Mouse (Mus musculus): ENCODE measurements around the gene Adh7. TPM values are rescaled to one million over a fixed set of nuclear protein-coding genes. Genes with fewer than 3 reads are reported as not detected.

The Adh7 gene
- total and polyA plus RNA-seq, 2 experiments from 2014 or later = 0.37 to 0.70 TPM

DNA sequence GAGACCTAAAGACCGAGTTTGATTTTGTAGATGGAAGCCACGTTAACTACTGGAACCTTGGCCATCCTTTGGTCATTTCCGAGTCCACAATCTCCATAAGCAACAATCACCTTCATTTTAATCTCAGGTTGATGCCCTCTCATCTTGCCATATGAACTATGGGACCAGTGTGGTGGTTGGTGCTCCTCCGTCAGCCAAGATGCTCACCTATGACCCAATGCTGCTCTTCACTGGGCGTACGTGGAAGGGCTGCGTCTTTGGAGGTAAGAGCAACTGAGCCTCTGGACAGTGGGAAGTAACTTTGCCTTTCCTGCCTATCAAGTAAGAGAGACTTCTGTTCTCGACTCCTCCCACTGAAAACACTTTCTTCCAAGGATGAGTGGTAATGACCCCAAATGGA, 10.2 kb downstream of the Adh7 start:
- no peak overlapping the region for H3K4me3 ChIP-seq (ENCODE audit: low read length)
- no peak for TF ChIP-seq CTCF (IDR thresholded peaks at IDR 0.05; ENCODE audit: low read depth)
- H3K9me3 ChIP-seq (ENCODE audit: low read length) = no peaks in the 10 kb centered on the region
- H3K4me2 ChIP-seq (ENCODE audit: low read depth, low read length) = no peak overlapping the region
- WGBS = 95% methylated on average over 8 of the region's 8 CpGs
- DNase-seq (ENCODE audit: low spot score) (no peak), ATAC-seq (no peak)
- H3K4me1 ChIP-seq (ENCODE audit: insufficient read depth, low read length) = no peaks in the 10 kb centered on the region
- H3K27me3 ChIP-seq (ENCODE audit: insufficient read depth, low read length) = no peaks in the 10 kb centered on the region
- H3K36me3 ChIP-seq (ENCODE audit: insufficient read depth, low read length) = no peaks in the 10 kb centered on the region
- no peak overlapping the region for H3K9ac ChIP-seq (replicated peaks; ENCODE audit: low read length)
- no peak overlapping the region for H3K27ac ChIP-seq

DNA sequence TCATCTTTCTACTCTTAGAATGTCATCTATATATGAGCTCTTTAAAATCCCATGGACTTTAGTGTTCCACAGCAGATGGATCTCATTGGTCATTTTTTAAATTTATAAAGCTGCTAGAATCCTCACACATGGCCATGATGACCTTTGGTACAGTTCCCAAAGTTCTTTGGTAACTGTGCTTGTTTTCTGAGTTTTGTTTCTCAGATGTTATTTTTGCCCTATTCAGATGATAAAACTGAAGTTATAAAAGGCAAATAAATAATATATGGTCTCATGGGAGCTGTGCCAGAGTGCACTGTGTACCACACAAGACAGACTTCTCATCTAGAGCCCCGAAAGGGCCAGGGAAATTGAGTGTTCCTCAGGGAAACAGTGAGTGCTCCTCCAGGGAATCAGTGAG, 11.9 kb downstream of the Adh7 start:
- Histone ChIP-seq H3K36me3 (ENCODE audit: insufficient read depth, low read length) (no peaks in the 10 kb centered on the region), H3K4me2 (ENCODE audit: low read depth, low read length) (no peak overlapping the region), H3K27ac (no peak overlapping the region), H3K9me3 (ENCODE audit: low read length) (no peaks in the 10 kb centered on the region), H3K27me3 (ENCODE audit: insufficient read depth, low read length) (no peaks in the 10 kb centered on the region), H3K9ac (replicated peaks; ENCODE audit: low read length) (no peak overlapping the region), H3K4me3 (ENCODE audit: low read length) (no peak overlapping the region), H3K4me1 (ENCODE audit: insufficient read depth, low read length) (no peaks in the 10 kb centered on the region)
- DNase-seq (ENCODE audit: low spot score) (no peak), ATAC-seq (no peak)
- WGBS = 89% methylated on average over 1 of the region's 1 CpGs
- no peak for TF ChIP-seq CTCF (IDR thresholded peaks at IDR 0.05; ENCODE audit: low read depth)

DNA sequence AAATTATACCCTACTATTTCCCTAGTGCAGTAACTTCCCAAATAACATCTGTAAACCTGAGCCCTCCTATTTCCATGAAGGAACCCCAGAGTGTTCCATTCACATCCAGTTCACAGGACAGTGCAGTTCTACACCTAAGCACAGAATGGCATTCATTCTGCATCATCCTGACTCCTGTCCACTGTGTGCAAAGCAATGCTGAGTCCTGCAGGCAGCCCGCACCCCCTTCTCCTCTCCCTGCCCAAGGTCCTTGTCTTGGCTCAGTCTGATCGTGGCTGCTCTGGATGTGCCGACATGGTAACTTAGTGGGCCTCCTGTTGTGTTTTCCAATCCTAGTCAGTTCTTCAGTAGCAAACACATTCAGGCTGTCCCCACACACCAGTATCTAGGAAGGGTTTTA, 12.7 kb downstream of the Adh7 start:
- Histone ChIP-seq H3K4me2 (ENCODE audit: low read depth, low read length) (no peak overlapping the region), H3K27ac (no peak overlapping the region), H3K9ac (replicated peaks; ENCODE audit: low read length) (no peak overlapping the region), H3K36me3 (ENCODE audit: insufficient read depth, low read length) (no peaks in the 10 kb centered on the region), H3K9me3 (ENCODE audit: low read length) (no peaks in the 10 kb centered on the region), H3K4me3 (ENCODE audit: low read length) (no peak overlapping the region), H3K4me1 (ENCODE audit: insufficient read depth, low read length) (no peaks in the 10 kb centered on the region), H3K27me3 (ENCODE audit: insufficient read depth, low read length) (no peaks in the 10 kb centered on the region)
- ATAC-seq (no peak), DNase-seq (ENCODE audit: low spot score) (no peak)
- TF ChIP-seq CTCF (IDR thresholded peaks at IDR 0.05; ENCODE audit: low read depth) = no peak
- WGBS = 56% methylated on average over 3 of the region's 3 CpGs

DNA sequence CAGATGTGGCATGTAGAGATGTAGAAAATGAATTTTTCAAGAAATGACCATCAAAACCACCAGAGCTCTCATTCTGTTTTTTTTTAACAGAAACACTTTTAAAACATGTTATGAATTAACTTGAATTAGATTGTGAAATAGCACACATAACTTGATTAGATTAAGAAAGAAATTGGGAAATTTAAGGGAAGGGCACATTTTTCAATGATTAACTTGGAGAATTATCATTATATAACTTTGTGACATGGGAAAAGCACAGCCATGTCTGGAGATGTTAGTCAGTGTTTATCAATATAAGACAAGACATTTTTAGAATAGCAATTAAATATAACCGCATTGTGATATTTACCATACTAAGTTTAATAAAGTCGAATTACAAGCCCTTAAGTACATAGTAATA, 14.0 kb downstream of the Adh7 start:
- Histone ChIP-seq H3K27ac (no peak overlapping the region), H3K4me3 (ENCODE audit: low read length) (no peak overlapping the region), H3K9me3 (ENCODE audit: low read length) (no peaks in the 10 kb centered on the region), H3K9ac (replicated peaks; ENCODE audit: low read length) (no peak overlapping the region), H3K4me1 (ENCODE audit: insufficient read depth, low read length) (no peaks in the 10 kb centered on the region), H3K36me3 (ENCODE audit: insufficient read depth, low read length) (no peaks in the 10 kb centered on the region), H3K4me2 (ENCODE audit: low read depth, low read length) (no peak overlapping the region), H3K27me3 (ENCODE audit: insufficient read depth, low read length) (no peaks in the 10 kb centered on the region)
- no peak for ATAC-seq
- DNase-seq (ENCODE audit: low spot score) = no peak
- TF ChIP-seq CTCF (IDR thresholded peaks at IDR 0.05; ENCODE audit: low read depth) = no peak
- WGBS = 89% methylated on average over 2 of the region's 2 CpGs

DNA sequence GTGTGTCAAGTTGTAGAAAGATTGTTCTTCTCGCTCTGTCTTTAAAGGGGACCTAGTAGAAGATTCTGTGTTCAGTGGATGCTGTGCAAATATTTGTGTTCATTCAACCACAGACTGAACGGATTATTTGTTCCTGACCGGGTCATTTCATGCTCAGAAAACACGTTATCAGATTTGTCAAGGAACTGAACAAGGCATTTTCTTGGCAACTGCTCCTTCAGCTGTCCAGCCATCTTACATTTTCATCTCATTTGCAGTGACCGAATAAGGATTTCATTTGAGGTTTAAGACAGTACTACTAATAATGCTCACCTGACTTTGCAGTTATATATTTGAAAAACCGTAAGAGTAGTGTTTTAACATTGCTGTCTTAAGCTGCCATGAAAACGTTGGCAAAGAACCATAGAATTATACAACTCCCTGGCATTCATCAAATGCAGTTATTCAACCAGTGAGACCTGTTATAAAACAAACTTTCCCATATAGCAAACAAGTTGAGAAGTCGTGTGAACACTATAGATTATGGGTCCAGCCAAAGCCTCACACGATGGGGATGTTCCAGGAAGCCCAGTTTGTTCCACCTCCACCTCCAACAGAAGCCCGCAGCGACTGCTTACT, 19.1 kb downstream of the Adh7 start:
- WGBS = 65% methylated on average over 11 of the region's 11 CpGs
- Histone ChIP-seq H3K36me3 (ENCODE audit: insufficient read depth, low read length) (no peaks in the 10 kb centered on the region), H3K27ac (no peak overlapping the region), H3K4me3 (ENCODE audit: low read length) (no peak overlapping the region), H3K4me2 (ENCODE audit: low read depth, low read length) (no peak overlapping the region), H3K9me3 (ENCODE audit: low read length) (no peaks in the 10 kb centered on the region), H3K4me1 (ENCODE audit: insufficient read depth, low read length) (no peaks in the 10 kb centered on the region), H3K9ac (replicated peaks; ENCODE audit: low read length) (no peak overlapping the region), H3K27me3 (ENCODE audit: insufficient read depth, low read length) (no peaks in the 10 kb centered on the region)
- peak; percentile 22 for DNase-seq (ENCODE audit: low spot score)
- TF ChIP-seq CTCF (IDR thresholded peaks at IDR 0.05; ENCODE audit: low read depth) = no peak
- no peak for ATAC-seq

DNA sequence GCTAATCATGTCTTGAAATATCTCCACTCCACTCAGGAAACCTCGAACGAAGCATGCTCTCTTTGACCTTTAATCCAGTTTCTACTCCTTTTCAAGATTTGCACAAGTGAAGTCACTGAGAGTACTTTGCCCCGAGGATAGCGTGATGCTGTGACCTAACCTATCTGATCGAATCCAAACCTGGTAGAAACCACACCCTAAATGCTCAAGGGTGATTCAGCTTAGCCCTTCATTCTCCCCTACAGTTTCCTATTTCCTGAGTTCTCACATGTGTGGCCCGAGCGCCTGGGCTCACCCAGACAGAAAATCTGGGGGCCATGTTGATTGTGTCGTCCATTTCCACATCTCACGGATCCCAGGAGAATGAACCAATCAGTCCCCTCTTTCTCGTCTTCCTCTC, 20.5 kb downstream of the Adh7 start:
- DNase-seq (ENCODE audit: low spot score) (no peak), ATAC-seq (no peak)
- Histone ChIP-seq H3K36me3 (ENCODE audit: insufficient read depth, low read length) (no peaks in the 10 kb centered on the region), H3K27ac (no peak overlapping the region), H3K27me3 (ENCODE audit: insufficient read depth, low read length) (no peaks in the 10 kb centered on the region), H3K4me2 (ENCODE audit: low read depth, low read length) (no peak overlapping the region), H3K4me3 (ENCODE audit: low read length) (no peak overlapping the region), H3K9ac (replicated peaks; ENCODE audit: low read length) (no peak overlapping the region), H3K4me1 (ENCODE audit: insufficient read depth, low read length) (0 out of 2 replicates have a peak, but pooled peaks cover 3% of the 10 kb centered on the region), H3K9me3 (ENCODE audit: low read length) (no peaks in the 10 kb centered on the region)
- 89% methylated on average over 10 of the region's 10 CpGs for WGBS
- no peak for TF ChIP-seq CTCF (IDR thresholded peaks at IDR 0.05; ENCODE audit: low read depth)

DNA sequence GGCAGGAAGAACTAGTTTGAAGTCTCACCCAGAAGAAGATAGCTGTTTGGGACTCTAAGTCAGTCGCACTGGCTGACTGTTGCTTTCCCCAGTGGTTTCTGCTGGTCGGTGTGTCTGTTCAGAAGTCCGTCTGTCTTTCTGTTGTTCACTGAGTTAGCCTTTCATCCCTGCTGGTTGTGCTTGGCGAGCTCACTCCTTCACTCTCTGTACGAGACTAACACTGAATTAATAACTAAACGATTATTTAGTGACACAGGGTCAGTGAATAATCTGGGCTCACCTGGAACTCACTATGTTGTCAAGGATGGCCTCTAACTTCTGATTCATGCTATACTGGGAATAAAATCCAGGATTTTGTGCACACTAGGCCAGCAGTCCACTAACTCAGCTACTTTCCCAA, 21.9 kb downstream of the Adh7 start:
- Histone ChIP-seq H3K4me1 (ENCODE audit: insufficient read depth, low read length) (0 out of 2 replicates have a peak, but pooled peaks cover 3% of the 10 kb centered on the region), H3K4me3 (ENCODE audit: low read length) (no peak overlapping the region), H3K9ac (replicated peaks; ENCODE audit: low read length) (no peak overlapping the region), H3K27ac (no peak overlapping the region), H3K4me2 (ENCODE audit: low read depth, low read length) (no peak overlapping the region), H3K9me3 (ENCODE audit: low read length) (no peaks in the 10 kb centered on the region), H3K27me3 (ENCODE audit: insufficient read depth, low read length) (no peaks in the 10 kb centered on the region), H3K36me3 (ENCODE audit: insufficient read depth, low read length) (no peaks in the 10 kb centered on the region)
- TF ChIP-seq CTCF (IDR thresholded peaks at IDR 0.05; ENCODE audit: low read depth) = no peak
- DNase-seq (ENCODE audit: low spot score) (no peak), ATAC-seq (no peak)
- WGBS = 89% methylated on average over 6 of the region's 6 CpGs

All from hindbrain, postnatal 0 days (tissue).